ENCODE assay signal across 24 mouse cellular contexts in the genomic region with DNA sequence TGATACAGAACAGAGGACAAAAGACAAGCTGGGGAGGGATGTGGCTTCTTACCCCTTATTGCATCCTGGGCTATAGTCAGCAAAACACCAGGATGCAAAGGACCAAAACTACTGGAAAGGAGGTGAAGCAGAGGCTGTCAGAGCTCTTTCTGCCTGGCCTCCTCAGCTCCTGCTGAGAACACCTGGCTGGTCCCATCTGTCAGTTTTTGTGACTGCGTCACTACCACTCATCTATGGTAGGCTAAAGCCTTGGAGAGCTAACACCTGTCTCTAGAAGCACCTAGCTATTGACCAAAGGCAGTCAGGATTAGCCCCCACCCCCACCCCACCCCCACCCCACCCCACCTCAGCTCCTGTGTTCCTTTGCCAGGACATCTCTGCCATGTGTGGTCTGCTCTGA.
DNase-seq lines count a peak whose midpoint lies in the region; ATAC-seq lines count a peak whose summit lies in the region.
"Had no signal": no experiment of that assay in that cellular context is flagged by ENCODE, and none has a peak within 500 bp of the region (broad histone marks: within the 10 kb centered on the region; RNA-seq: fewer than 3 reads in every experiment).

No protein-coding gene starts in this region.

- no peaks in the 10 kb centered on the region for H3K4me1 ChIP-seq in hindbrain, embryonic 13.5 days (replicated peaks)
- H3K4me1 ChIP-seq in hindbrain, embryonic 12.5 days, result no peaks in the 10 kb centered on the region
- H3K4me1 ChIP-seq in hindbrain, embryonic 16.5 days (ENCODE audit: control insufficient read depth, insufficient read depth, low read depth, low read length), result no peaks in the 10 kb centered on the region
- H3K4me1 ChIP-seq: forebrain, embryonic 10.5 days; forebrain, embryonic 13.5 days; heart, embryonic 10.5 days; heart, embryonic 13.5 days; intestine, embryonic 15.5 days had no signal

- H3K27ac ChIP-seq in hindbrain, embryonic 13.5 days, result no peak overlapping the region
- no peak overlapping the region for H3K27ac ChIP-seq in hindbrain, embryonic 12.5 days
- H3K27ac ChIP-seq in hindbrain, embryonic 16.5 days (ENCODE audit: low read depth, low read length), result no peak overlapping the region
- H3K27ac ChIP-seq: forebrain, embryonic 10.5 days; forebrain, embryonic 13.5 days; heart, adult 2 months; heart, embryonic 10.5 days; heart, embryonic 13.5 days; intestine, embryonic 15.5 days had no signal

- peak; percentile 37; the same call in 1 of the 2 replicates for ATAC-seq in hindbrain, embryonic 13.5 days (ENCODE audit: low FRiP score)
- no peak for ATAC-seq in hindbrain, embryonic 12.5 days (ENCODE audit: low FRiP score)
- ATAC-seq in hindbrain, embryonic 16.5 days, result peak; percentile 50
- ATAC-seq: CD4-positive, CD25-positive, alpha-beta regulatory T cell, adult 4 months; forebrain, embryonic 13.5 days; forebrain, embryonic 16.5 days; intestine, embryonic 15.5 days had no signal

- H3K4me2 ChIP-seq in hindbrain, embryonic 13.5 days, result no peak overlapping the region
- no peak overlapping the region for H3K4me2 ChIP-seq in hindbrain, embryonic 12.5 days (replicated peaks)
- H3K4me2 ChIP-seq in hindbrain, embryonic 16.5 days (ENCODE audit: low read length), result no peak overlapping the region
- H3K4me2 ChIP-seq: forebrain, embryonic 13.5 days; heart, embryonic 13.5 days; intestine, embryonic 15.5 days had no signal

- H3K36me3 ChIP-seq in hindbrain, embryonic 13.5 days, result no peaks in the 10 kb centered on the region
- no peaks in the 10 kb centered on the region for H3K36me3 ChIP-seq in hindbrain, embryonic 12.5 days
- no peaks in the 10 kb centered on the region for H3K36me3 ChIP-seq in hindbrain, embryonic 16.5 days (ENCODE audit: control insufficient read depth, insufficient read depth, low read length)
- H3K36me3 ChIP-seq: forebrain, embryonic 10.5 days; heart, embryonic 10.5 days; heart, embryonic 13.5 days; intestine, embryonic 15.5 days had no signal

- no peak overlapping the region for H3K4me3 ChIP-seq in hindbrain, embryonic 13.5 days
- no peak overlapping the region for H3K4me3 ChIP-seq in hindbrain, embryonic 12.5 days
- H3K4me3 ChIP-seq in hindbrain, embryonic 16.5 days (ENCODE audit: low read length), result no peak overlapping the region
- H3K4me3 ChIP-seq: forebrain, embryonic 10.5 days; forebrain, embryonic 13.5 days; heart, adult 2 months; heart, embryonic 10.5 days; heart, embryonic 13.5 days; intestine, embryonic 15.5 days had no signal

- no peaks in the 10 kb centered on the region for H3K27me3 ChIP-seq in hindbrain, embryonic 13.5 days
- H3K27me3 ChIP-seq in hindbrain, embryonic 12.5 days, result no peaks in the 10 kb centered on the region
- H3K27me3 ChIP-seq in hindbrain, embryonic 16.5 days (replicated peaks; ENCODE audit: control insufficient read depth, insufficient read depth, low read length), result no peaks in the 10 kb centered on the region
- H3K27me3 ChIP-seq: forebrain, embryonic 13.5 days; heart, embryonic 13.5 days; intestine, embryonic 15.5 days had no signal

- no peaks in the 10 kb centered on the region for H3K9me3 ChIP-seq in hindbrain, embryonic 13.5 days
- H3K9me3 ChIP-seq in hindbrain, embryonic 12.5 days (replicated peaks), result no peaks in the 10 kb centered on the region
- H3K9me3 ChIP-seq in hindbrain, embryonic 16.5 days (ENCODE audit: control insufficient read depth, low read length), result no peaks in the 10 kb centered on the region
- H3K9me3 ChIP-seq: forebrain, embryonic 10.5 days; forebrain, embryonic 13.5 days; heart, embryonic 10.5 days; heart, embryonic 13.5 days; intestine, embryonic 15.5 days had no signal

- 79% methylated on average over 1 of the region's 1 CpGs for WGBS in hindbrain, embryonic 13.5 days
- WGBS in hindbrain, embryonic 12.5 days, result 69% methylated on average over 1 of the region's 1 CpGs
- 79% methylated on average over 1 of the region's 1 CpGs for WGBS in hindbrain, embryonic 16.5 days

- intact Hi-C loops in left cerebral cortex, postnatal 4 days (cut with DNase I), result no loop called here

- H3K9ac ChIP-seq in hindbrain, embryonic 13.5 days, result no peak overlapping the region
- no peak overlapping the region for H3K9ac ChIP-seq in hindbrain, embryonic 12.5 days
- H3K9ac ChIP-seq in hindbrain, embryonic 16.5 days (ENCODE audit: low read depth, low read length), result no peak overlapping the region
- H3K9ac ChIP-seq: forebrain, embryonic 13.5 days; heart, embryonic 13.5 days; intestine, embryonic 15.5 days had no signal

- DNase-seq in left cerebral cortex, postnatal 4 days, result peak; percentile 54
- no peak for DNase-seq in left cerebral cortex, adult 9 months (ENCODE audit: low spot score in 2 of 2)
- peak; percentile 2 for DNase-seq in brain, adult 2 months (ENCODE audit: low read depth, low spot score)
- DNase-seq in layer of hippocampus, adult 8-10 months (ENCODE audit: low spot score in 2 of 2), result no peak
- DNase-seq: adrenal gland, adult 2 months; adrenal gland, postnatal 14 days; cerebellum, adult 11-12 months; cerebellum, adult 9-10 months; gastrocnemius, postnatal 10 days; gastrocnemius, postnatal 36 days; heart, adult 2 months; heart, postnatal 14 days; heart, postnatal 4 days; kidney, adult 11 months had no signal

Comparison
In these comparisons a context has a peak if more than half of its experiments do, and no peak if none do; other contexts are left out.
1. DNase-seq: peak in left cerebral cortex, postnatal 4 days (single experiment) and brain, adult 2 months (single experiment); none in left cerebral cortex, adult 9 months (0 of 2) and layer of hippocampus, adult 8-10 months (0 of 2).